Mouse (Mus musculus) left cerebral cortex, adult 6 months (tissue): Measurements from ENCODE around the gene Krtcap3. TPM values are rescaled to one million over a fixed set of nuclear protein-coding genes. Genes with fewer than 3 reads are reported as not detected.

Source experiments
- long read RNA-seq, 2 experiments: library from polyadenylated mRNA; unstranded; transcript quantifications; one replicate each; pipeline ENCODE4 v2.0.0; 2019 to 2020
- polyA plus RNA-seq: library from polyadenylated mRNA; unstranded; fragments of <200 nt; fragmentation: Nextera tagmentation; gene quantifications from 2 replicates; pipeline ENCODE4 v1.2.3, GENCODE M21; 2021

Krtcap3 gene
- 0.58 and 0.74 TPM in 2 replicates for polyA plus RNA-seq
- long read RNA-seq, experiment 1, partial matches to known transcripts: 0 of 1 reads
- long read RNA-seq, experiment 1, other reads (novel, unspliced or antisense): 0 of 1 reads
- long read RNA-seq, experiment 2: 0 reads

DNA sequence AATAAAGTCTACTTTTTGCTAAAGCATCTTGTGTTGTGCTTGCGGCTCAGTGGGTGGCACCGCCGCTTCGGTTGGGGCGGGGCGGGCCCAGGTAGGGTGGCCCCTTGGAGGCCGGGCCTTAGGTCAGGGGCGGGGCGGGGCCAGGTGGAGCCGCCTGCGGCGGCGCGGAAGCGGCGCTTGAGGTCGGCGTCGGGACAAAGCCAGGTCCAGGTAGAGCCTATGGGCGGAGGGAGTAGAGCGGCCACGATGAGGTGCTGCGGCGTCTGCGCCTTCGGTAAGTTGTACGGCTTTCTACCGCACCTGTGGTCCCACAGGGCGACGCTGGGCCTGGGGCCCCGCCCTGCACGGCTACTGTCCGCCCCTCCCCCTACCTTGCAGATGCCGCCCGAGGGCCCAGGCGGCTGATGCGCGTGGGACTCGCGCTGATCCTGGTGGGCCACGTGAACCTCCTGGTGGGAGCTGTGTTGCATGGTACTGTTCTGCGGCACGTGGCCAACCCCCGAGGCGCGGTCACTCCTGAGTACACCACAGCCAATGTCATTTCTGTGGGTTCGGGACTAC is at the start of gene Krtcap3:
TSS of gene Krtcap3 (plus strand) at position 151 of the 561 bp plus-strand sequence.

DNA sequence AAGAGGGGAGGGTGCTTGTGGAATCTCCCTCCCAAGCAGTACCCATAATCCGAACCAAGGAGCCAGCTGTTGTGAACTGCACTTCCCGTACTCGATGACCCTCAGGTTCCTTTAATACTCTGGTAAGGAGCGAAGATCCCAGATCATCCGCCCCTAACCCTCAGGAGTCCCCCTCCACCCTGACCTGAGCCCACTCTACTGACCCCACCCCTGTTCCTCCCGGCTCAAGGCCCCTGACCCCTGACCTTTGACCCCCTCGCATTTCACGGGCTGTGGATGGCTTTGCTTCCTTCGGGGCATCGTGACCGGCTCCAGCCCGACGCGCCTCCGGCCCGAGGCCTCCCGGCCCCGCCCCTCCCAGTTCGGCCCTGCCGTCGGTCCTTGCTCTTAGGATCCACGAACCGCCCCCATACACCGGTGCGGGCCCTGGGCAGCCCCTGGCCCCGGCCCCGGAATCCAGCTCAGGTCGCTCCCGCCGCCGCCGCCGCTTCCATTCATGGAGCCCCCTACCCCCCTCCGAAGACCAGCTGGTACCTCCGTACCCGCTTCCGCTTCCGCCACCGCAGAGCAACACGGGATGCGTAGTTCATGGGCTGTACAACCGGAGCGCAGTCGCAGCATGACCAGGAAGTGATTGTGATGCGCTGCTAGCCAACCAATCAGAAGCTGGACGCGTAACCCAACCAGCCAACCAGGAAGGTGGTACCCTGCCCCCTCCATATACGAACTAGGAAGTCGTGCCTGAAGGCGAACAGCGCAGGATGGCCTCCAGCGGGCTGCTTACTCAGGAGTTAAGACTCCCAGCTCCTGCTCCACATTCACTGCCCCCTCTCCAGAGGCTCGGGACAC is 49.5 kb upstream of the Krtcap3 start, which contains the start of gene Zfp513:
TSS of gene Zfp513 (minus strand) at position 562 of the 849 bp plus-strand sequence.

DNA sequence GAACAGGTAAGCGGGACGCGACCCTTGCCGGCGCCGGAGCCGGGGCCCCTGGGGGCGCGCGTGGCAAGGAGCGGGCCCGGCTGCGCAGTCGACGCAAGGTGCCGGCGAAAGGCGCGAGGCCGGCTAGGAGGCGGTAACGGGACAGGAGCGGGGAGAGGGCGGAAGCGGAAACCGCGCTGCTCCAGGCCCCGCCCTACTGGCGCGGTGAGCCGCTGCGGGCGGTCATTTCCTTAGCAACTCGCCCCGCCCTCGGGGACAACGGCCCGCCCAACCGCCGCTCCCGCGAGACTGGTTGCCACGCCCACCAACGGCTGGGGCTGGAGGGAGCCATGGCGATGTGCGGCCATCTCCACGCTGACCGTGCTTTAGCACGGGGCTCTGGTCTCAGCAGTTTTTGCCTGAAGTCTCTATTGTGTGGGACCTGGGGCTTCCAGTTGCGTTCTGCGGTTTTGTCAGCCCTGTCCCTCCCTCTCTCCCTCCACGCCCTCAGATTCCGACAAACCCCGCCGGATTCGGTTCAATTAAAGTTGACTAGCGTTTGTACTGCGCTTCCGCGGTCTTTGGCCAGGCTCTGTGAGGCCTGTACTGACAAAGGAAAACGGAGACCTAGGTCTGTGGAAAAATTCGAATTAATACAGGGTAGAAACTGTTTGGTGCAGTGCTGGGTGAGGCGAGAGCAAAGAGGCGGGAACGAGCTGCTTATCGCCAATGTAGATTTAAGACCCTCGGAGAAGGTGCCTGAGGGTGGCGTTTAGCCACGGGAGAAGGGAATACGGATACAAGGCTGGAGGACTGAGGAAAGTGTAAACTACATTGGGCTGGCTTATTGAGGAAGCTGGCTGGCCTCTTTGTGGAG is 30.8 kb upstream of the Krtcap3 start, which contains the start of gene Ppm1g:
TSS of gene Ppm1g (minus strand) at position 240 of the 856 bp plus-strand sequence.

DNA sequence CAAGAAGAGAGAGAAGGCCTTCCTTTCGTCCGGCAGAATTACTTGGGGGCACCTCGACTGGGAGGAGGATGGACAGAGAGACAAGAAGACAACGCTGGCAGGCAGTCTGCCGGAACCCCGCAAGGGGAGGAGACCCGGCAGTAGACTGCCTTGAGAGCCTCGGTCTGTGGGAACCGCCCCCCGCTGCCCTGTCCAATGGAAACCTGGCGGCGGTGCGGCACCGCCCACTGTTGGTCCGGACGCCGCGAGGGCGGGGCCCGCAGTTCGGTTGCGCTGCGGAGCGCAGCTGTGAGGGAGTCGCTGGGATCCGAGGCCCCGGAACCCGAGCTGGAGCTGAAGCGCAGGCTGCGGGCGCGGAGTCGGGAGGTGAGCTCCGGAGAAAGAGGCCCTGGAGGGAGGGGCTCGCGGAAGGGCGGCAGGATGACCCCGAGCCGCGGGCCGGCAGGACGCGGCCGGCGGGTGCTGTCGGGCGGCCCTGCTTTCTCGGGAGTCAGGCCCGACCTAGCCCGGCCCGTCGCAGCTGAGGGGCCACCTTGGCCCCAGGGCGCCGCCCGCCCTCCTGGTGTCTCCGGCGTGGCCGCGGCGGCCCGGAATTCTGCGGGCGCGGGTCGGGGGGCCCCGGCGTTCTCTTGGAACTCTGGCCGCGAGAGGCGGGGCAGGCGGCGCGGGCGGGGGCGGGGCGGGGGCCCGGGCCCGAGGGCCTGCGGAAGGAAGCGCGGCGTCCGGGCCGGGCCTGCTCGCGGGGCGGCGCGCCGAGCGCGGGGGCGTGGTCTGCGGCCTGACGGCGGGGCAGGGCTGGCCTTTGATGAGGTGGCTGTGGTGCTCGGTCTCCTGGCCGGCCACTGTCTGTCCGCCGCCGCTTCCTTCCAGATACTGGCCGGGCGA is 10.6 kb upstream of the Krtcap3 start, which contains the start of the genes Nrbp1 and Gm9970:
TSS of gene Nrbp1 (plus strand) at position 228 of the 885 bp plus-strand sequence.
TSS of gene Gm9970 (minus strand) at position 596 of the 885 bp plus-strand sequence.

DNA sequence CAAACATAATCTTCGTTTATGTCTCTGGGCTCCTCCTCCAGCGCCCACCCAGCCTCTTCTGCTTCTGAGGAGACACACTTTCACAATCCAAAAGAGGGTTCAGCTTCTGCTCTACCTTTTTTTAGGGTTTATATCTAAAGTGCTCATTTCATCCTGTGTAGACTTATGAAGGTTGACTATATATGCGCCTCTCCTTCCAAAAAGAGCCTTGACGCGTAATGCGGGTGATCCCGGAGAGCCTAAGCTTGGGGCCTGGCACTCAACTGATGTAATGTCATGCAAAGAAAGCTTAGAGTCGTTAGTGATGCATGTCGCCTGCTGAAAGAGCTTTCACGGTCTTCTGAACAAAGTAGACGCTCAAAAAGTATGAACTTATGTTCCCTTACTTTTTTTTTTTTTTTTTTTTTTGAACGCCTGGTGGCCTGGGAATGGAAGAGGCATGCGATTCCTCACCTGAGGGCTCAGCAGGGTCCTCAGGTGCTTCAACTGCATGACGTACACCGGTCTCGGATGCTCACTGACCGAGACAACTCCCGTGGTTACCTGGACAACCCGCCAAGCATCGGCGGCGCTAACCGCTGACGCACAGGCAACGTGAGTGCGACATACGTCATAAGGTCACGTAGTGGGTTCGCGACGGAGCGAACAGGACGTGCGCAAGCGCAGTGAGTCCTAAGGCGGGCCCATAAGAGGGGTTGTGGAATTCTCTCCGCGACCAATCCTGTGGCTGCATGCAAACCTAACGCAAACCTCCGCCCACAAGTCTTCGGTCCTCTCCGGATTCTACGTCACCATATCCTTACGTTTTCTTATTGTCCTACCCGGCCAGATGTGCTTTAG is 39.2 kb downstream of the Krtcap3 start, which contains the start of gene Ift172:
TSS of gene Ift172 (minus strand) at position 596 of the 840 bp plus-strand sequence.

DNA sequence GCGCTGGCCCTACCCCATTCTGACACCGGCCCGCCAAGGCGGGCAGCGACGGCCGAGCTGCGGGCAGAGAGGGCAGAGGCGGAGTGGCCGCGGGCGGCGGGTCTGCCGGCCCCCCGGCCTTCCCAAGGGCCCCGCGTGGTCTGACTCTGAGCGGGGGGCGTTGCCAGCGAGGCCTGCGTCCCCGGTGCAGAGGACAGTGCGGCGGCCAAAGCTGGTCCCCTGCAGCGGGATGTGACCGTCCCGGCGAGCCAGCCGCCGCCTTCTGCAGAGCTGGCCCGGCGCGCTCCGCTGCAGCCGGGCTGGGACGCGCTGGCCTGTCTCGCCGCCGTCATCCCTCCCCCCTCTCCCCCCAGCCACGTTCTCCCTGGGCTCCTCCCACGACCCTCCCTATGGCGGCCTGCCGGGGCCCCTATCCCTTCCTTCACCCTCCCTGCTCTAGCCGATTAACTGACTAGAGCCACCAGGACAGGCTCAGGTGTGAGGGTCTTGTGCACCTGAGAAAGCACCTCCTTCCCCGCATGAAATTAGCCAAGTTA is 44.2 kb downstream of the Krtcap3 start, which contains the start of gene Fndc4:
TSS of gene Fndc4 (minus strand) at position 475 of the 536 bp plus-strand sequence.

DNA sequence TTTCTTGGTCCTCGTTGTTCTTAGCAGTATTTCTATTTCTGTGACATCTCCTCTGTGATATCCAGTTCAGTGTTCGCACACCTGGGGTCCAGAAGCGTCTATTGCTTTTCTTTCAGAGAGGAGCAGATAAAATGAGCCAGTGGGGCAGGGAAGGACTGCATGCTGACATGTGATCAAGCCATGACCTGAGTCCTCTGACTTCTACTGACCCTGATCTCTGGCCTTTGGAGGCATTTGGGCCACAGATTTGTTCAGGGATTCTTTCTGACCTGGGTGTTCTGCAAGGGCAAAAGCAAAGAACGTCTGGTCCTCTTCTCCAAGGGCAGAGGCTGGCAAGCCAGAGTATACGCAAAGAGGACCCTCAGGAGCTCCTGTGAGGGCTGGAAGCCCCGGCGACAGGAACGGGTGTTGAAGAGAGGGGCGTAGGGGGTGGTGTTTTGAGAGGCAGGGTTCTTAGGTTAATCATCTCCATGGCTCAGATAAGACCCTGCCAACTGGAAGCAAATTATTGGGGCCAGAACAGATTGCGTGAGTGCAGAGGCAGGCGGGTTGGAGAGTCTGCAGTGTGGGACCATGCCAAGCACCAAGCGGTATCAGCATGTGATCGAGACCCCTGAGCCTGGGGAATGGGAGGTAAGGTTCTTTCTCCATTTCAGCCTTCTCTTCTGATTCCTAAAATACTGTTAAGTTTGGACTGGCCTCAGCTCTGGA is 45.7 kb downstream of the Krtcap3 start, which contains the start of gene Gckr:
TSS of gene Gckr (plus strand) at position 397 of the 711 bp plus-strand sequence.

Other genes with a start within 250 kb of the Krtcap3 start
- 160 and 215 TPM in 2 replicates for gene Atraid, start 203.4 kb upstream of the Krtcap3 start, polyA plus RNA-seq
- 10.2 and 12.3 TPM in 2 replicates for gene Slc5a6, start 202.8 kb upstream of the Krtcap3 start, polyA plus RNA-seq
- 1.8 and 2.1 TPM in 2 replicates for gene Cad, start 196.9 kb upstream of the Krtcap3 start, polyA plus RNA-seq
- gene Dnajc5g, start 145.4 kb upstream of the Krtcap3 start, polyA plus RNA-seq: not detected in 2 replicates
- 124 and 157 TPM in 2 replicates for gene Slc30a3, start 143.5 kb upstream of the Krtcap3 start, polyA plus RNA-seq
- gene Trim54, start 135.0 kb upstream of the Krtcap3 start, polyA plus RNA-seq: 1.3 and 3.7 TPM in 2 replicates
- gene Ucn, start 112.9 kb upstream of the Krtcap3 start, polyA plus RNA-seq: 1.5 and 3.0 TPM in 2 replicates
- 108 and 150 TPM in 2 replicates for gene Mpv17, start 97.4 kb upstream of the Krtcap3 start, polyA plus RNA-seq
- 1.6 and 3.7 TPM in 2 replicates for gene Gm29609, start 71.8 kb upstream of the Krtcap3 start, polyA plus RNA-seq
- 10.6 and 14.0 TPM in 2 replicates for gene Gtf3c2, start 71.5 kb upstream of the Krtcap3 start, polyA plus RNA-seq
- 86.9 and 116 TPM in 2 replicates for gene Snx17, start 58.5 kb upstream of the Krtcap3 start, polyA plus RNA-seq
- gene Eif2b4, start 58.3 kb upstream of the Krtcap3 start, polyA plus RNA-seq: 33.7 and 35.8 TPM in 2 replicates
- gene Zfp513, start 49.4 kb upstream of the Krtcap3 start, polyA plus RNA-seq: 1.3 and 11.3 TPM in 2 replicates
- gene Ppm1g, start 31.0 kb upstream of the Krtcap3 start, polyA plus RNA-seq: 74.2 and 79.4 TPM in 2 replicates
- gene Nrbp1, start 10.8 kb upstream of the Krtcap3 start, polyA plus RNA-seq: 78.2 and 83.0 TPM in 2 replicates
- gene Gm9970, start 10.5 kb upstream of the Krtcap3 start, polyA plus RNA-seq: not detected in 2 replicates
- 12.5 and 12.6 TPM in 2 replicates for gene Ift172, start 39.4 kb downstream of the Krtcap3 start, polyA plus RNA-seq
- 60.3 and 108 TPM in 2 replicates for gene Fndc4, start 44.4 kb downstream of the Krtcap3 start, polyA plus RNA-seq
- not detected in 2 replicates for gene Gckr, start 45.8 kb downstream of the Krtcap3 start, polyA plus RNA-seq
- 20.0 and 27.1 TPM in 2 replicates for gene Zfp512, start 200.7 kb downstream of the Krtcap3 start, polyA plus RNA-seq
- not detected in 2 replicates for gene 4930548H24Rik, start 234.0 kb downstream of the Krtcap3 start, polyA plus RNA-seq
- gene Gpn1, start 243.1 kb downstream of the Krtcap3 start, polyA plus RNA-seq: 34.5 and 51.0 TPM in 2 replicates